Mouse (Mus musculus) gonadal fat pad, adult 2 months (tissue): ENCODE measurements around the gene Cdh1. TPM values are rescaled to one million over a fixed set of nuclear protein-coding genes. Genes with fewer than 3 reads are reported as not detected.
"Not testable (repeated sequence)": the region's sequence is repeated elsewhere in the genome, so short reads cannot be mapped to it uniquely, and the experiment has no call there.

ENCODE experiments used
- DNase-seq: peaks from one replicate; pipeline ENCODE4 v3.0.0-alpha.2; 2012; ENCODE audit warnings: low read depth
- polyA plus RNA-seq: library from polyadenylated mRNA; depleted of rRNA; stranded (reverse); fragments of >200 nt; gene quantifications from 2 replicates; pipeline ENCODE4 v1.2.3, GENCODE M21; 2012; rRNA removed

Cdh1 gene
- polyA plus RNA-seq: 48.3 and 80.3 TPM in 2 replicates

GRCm38 (mm10) chr8:106603131-106603819 is at the start of gene Cdh1:
Gene Cdh1 (plus strand): TSS chr8:106603351.
- no peak for DNase-seq

GRCm38 (mm10) chr8:106554011-106554410 is 49.1 kb upstream of the Cdh1 start:
- no peak for DNase-seq

DNA sequence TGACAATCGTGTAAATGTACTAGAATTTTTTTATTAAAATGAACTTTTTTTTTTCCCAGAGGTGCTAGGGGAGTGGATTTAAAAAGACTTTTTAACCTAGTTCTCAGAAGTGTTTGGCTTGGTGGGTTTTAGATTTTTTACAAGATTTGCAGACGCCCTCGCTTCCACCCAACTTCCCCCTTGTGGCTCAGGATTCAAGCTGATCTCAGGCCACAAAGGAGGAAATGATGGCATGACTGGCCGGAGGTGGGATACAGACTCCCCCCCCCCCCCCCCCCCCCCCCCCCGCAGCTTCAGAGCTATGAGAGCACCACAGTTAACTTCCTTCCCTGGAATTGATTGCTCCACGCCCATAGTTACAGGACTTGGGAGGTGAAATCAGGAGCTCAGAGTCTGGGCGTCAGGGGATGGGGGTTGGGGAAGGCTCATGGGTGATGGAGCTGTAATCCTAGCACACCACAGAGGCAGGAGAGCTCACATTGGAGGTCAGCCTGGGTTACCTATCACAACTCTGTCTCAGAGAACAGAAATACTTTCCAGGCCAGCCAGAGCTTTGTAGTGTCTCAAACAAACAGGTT is 47.0 kb upstream of the Cdh1 start:
- no peak for DNase-seq

DNA sequence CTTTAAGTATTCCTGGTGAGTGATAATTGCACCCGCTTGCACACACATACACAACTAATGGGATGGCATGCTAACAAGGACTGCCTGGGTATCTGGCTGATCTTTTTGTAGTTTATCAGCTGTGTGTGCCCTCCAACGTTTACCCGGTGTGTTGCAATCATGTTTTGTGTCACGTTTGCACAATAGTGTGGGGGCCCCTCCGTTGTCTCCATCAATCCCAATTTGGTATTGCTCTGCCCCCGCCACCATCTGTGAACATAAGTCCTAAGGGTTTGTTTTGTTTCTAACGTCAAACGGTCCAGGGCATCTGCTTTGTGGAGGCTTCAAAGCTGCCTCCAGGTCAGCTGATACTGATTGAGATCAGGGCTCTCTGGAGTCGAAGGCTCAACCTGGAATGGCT is 43.3 kb upstream of the Cdh1 start:
- DNase-seq: no peak

DNA sequence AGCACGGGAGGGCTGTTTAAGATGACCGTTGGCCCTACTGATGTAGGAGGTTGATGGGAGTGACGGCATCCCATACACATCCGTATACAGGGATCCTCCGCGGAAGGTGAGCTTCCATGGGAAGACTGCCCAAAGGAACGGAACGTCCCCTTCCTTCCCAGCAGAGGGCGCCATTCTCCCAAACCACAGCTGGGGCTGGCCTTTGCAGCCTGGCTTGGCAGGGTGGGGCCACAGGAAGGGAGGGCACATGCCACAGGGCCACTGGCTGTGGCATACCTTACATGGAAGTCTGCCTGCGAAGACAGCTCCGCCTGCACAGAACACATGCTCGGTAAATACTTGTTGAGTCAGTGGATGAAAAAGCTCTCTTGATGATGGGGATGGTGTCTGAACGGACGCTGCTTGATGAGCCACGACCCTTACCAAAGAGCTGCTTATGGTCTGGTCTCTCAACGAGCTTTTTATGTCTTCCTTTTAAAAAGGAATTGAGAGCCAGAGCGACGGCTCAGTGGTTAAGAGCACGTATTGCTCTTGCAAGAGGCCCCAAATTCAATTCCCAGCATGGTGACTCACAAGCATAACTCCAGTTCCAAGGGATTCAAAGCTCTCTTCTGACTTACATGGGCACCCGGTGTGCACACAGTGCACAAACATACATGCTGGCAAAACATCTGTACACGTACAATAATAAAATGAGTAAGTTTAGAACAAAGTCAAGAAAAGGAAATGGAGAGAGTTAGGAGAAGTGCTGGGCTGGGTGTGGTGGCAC is 41.9 kb upstream of the Cdh1 start:
- DNase-seq: peak; percentile 49

- peak; percentile 75 for DNase-seq
These were observed 39.4 kb upstream of the Cdh1 start for GRCm38 (mm10) chr8:106563691-106564182.

GRCm38 (mm10) chr8:106569006-106569405 is 34.1 kb upstream of the Cdh1 start:
- DNase-seq: no peak

DNA sequence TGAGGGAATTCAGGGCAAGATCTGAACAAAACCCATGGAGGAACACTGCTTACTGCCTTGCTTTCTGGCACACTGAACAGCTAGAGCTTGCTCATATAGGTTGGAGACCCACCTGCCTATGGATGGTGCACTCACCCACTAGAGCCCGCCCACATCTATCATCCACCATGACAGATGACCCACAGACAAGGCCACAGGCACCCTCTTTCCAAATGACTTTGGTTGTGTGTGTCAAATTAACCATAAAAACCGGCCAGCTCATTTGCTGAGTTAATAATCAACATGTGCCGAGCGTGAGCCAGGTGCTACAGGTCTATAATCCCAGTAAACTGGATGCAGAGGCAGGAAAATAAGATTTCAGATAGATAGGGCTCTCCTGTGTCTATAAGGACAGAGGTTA is 32.8 kb upstream of the Cdh1 start:
- DNase-seq: no peak

- no peak for DNase-seq
These were observed 31.5 kb upstream of the Cdh1 start for GRCm38 (mm10) chr8:106571551-106572172.

- DNase-seq: not testable (repeated sequence)
These were observed 31.0 kb upstream of the Cdh1 start for GRCm38 (mm10) chr8:106572175-106572574.

- not testable (repeated sequence) for DNase-seq
These were observed 30.0 kb upstream of the Cdh1 start, which contains the start of gene Gm10073 for GRCm38 (mm10) chr8:106573168-106573567. Gene Gm10073 (minus strand): TSS chr8:106573461.

- DNase-seq: no peak
These were observed 28.9 kb upstream of the Cdh1 start for GRCm38 (mm10) chr8:106574283-106574682.

GRCm38 (mm10) chr8:106576849-106577555 is 26.1 kb upstream of the Cdh1 start:
- no peak for DNase-seq

DNA sequence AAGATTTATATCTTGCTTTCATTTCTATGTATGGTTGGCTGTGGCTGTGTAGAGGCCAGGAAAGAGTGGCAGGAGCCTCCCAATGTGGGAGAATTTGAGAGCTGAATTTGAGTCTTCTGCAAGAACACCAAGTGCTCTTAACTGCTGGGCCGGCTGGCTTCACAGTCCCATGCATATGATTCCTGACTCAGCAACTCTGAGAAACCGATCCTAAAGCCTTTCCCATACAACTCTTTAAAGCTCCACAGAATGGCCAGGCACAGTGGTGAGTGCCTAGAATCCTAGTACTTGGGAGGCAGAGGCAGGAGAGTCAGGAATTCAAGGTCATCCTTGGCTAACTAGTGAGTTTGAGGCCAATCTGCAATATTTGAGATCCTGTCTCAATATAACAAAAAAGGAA is 23.6 kb upstream of the Cdh1 start:
- DNase-seq: no peak

- DNase-seq: no peak
These were observed 21.6 kb upstream of the Cdh1 start for GRCm38 (mm10) chr8:106581344-106582088.

DNA sequence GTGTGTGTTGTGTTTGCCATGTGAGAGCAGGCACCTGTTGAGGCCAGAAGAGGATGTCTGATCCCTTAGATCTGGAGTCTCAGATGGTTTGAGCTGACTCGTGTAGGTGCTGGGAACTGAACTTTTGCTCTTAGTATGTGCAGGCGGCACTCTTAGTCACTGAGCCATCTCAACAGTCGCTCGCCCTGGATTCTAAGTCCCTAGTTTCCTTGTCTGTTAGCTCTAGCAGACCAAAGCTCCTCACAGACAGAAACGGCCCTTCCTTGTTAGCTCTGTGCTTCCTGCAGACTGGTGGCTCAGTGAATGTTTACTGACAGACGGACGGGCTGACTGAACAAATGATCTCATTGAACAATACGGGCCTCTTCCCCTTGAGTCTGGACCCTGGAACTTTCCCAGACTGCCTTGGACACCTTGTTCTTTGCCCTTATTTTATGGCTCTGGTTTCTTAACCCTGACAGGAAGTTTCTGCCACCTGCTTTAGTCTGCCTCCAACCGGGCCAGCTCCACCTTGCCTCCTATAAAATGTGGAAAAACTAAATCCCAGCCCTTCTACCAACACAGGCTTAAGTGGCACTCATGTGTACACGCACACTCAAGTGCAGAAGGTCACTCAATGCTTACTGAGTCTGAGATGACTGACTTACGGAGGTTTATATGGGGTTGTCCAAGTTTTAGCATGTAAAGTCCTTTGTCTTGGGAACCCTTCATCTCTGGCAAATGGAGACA is 18.0 kb upstream of the Cdh1 start:
- no peak for DNase-seq

DNA sequence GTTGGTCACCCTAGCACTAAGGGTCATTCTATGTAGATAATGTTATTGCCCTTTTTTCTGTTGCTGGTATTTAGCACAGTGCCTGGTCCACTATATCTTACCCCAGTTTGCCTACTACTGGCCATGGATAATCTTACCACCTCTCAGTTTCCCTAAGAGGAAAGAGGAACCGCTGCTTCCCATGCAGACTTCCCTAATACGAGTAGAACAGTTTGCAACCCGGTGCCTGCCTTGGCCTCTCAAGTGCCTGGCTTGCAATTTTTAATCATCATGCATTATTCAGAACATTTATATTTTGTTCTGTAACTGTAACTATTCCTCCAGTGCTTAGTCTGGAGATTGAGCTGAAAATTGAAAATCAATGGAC is 17.5 kb upstream of the Cdh1 start:
- DNase-seq: no peak

GRCm38 (mm10) chr8:106586896-106587295 is 16.3 kb upstream of the Cdh1 start:
- no peak for DNase-seq

GRCm38 (mm10) chr8:106588443-106589431 is 14.4 kb upstream of the Cdh1 start:
- no peak for DNase-seq
